Mouse (Mus musculus): Measurements from ENCODE around the gene Lrig1.

- TF ChIP-seq POLR2A (IDR thresholded peaks at IDR 0.05; ENCODE audit: borderline replicate concordance, low read depth, low read length) (no peak), CTCF (IDR thresholded peaks at IDR 0.05; ENCODE audit: low read depth, low read length) (no peak)
Measured at GRCm38 (mm10) chr6:94690247-94690646, 9.7 kb downstream of the Lrig1 start.

Data from bone marrow macrophage, adult 2 months (primary cell).